Mouse (Mus musculus): Measurements from ENCODE around the gene Gipc3. TPM values are rescaled to one million over a fixed set of nuclear protein-coding genes. Genes with fewer than 3 reads are reported as not detected.
A peak's percentile ranks its signal among the peaks of the same experiment; 100 is the strongest.

The Gipc3 gene
- polyA plus RNA-seq, 1 experiment from 2014 or later, result 0.06 TPM

GRCm38 (mm10) chr10:81362336-81362949 is 19.4 kb upstream of the Gipc3 start:
- Histone ChIP-seq H3K27ac (replicated peaks) (peak overlapping the region; percentile 82), H3K27me3 (ENCODE audit: control insufficient read depth, insufficient read depth, low read length) (no peaks in the 10 kb centered on the region), H3K4me3 (ENCODE audit: low read depth, low read length) (no peak overlapping the region), H3K36me3 (ENCODE audit: control insufficient read depth, insufficient read depth, low read length) (peaks cover 5% of the 10 kb centered on the region; the same call in 1 of the 2 replicates), H3K9ac (ENCODE audit: low read length) (peak overlapping the region; percentile 38), H3K4me1 (replicated peaks; ENCODE audit: control insufficient read depth, insufficient read depth) (peaks cover 4% of the 10 kb centered on the region), H3K4me2 (replicated peaks; ENCODE audit: low read depth) (peak overlapping the region; percentile 25), H3K9me3 (ENCODE audit: control insufficient read depth, low read length) (no peaks in the 10 kb centered on the region)
- 60% methylated on average over 12 of the region's 12 CpGs for WGBS
- peak; percentile 36 for ATAC-seq (ENCODE audit: low FRiP score, low TSS enrichment)
- DNase-seq (ENCODE audit: low spot score), result peak; percentile 70
- TF ChIP-seq EP300 (optimal IDR thresholded peaks at IDR 0.05), result no peak
- no peak for TF ChIP-seq CTCF (IDR thresholded peaks at IDR 0.05; ENCODE audit: low read depth)

- no peak overlapping the region for H3K4me3 ChIP-seq (ENCODE audit: low read depth, low read length)
- no peak for ATAC-seq (ENCODE audit: low FRiP score, low TSS enrichment)
- H3K4me2 ChIP-seq (replicated peaks; ENCODE audit: low read depth), result no peak overlapping the region
- WGBS, result 56% methylated on average over 8 of the region's 8 CpGs
- no peaks in the 10 kb centered on the region for H3K27me3 ChIP-seq (ENCODE audit: control insufficient read depth, insufficient read depth, low read length)
- H3K4me1 ChIP-seq (replicated peaks; ENCODE audit: control insufficient read depth, insufficient read depth), result peaks cover 7% of the 10 kb centered on the region
- H3K27ac ChIP-seq (replicated peaks), result no peak overlapping the region
- H3K9me3 ChIP-seq (ENCODE audit: control insufficient read depth, low read length), result no peaks in the 10 kb centered on the region
- no peak for DNase-seq (ENCODE audit: low spot score)
- H3K9ac ChIP-seq (ENCODE audit: low read length), result no peak overlapping the region
- no peaks in the 10 kb centered on the region for H3K36me3 ChIP-seq (ENCODE audit: control insufficient read depth, insufficient read depth, low read length)
- TF ChIP-seq CTCF (IDR thresholded peaks at IDR 0.05; ENCODE audit: low read depth), result no peak
- TF ChIP-seq EP300 (optimal IDR thresholded peaks at IDR 0.05), result no peak
Measured at GRCm38 (mm10) chr10:81360721-81361120, 17.7 kb upstream of the Gipc3 start.

- ATAC-seq (ENCODE audit: low FRiP score, low TSS enrichment), result no peak
- no peak for DNase-seq (ENCODE audit: low spot score)
- H3K4me3 ChIP-seq (ENCODE audit: low read depth, low read length), result no peak overlapping the region
Measured at GRCm38 (mm10) chr10:81358841-81359240, 15.8 kb upstream of the Gipc3 start.

GRCm38 (mm10) chr10:81358209-81358608 is 15.1 kb upstream of the Gipc3 start:
- peak overlapping the region; percentile 98 for H3K4me2 ChIP-seq (replicated peaks; ENCODE audit: low read depth)
- peak overlapping the region; percentile 75 for H3K4me3 ChIP-seq (ENCODE audit: low read depth, low read length)
- 26% methylated on average over 4 of the region's 4 CpGs for WGBS
- H3K4me1 ChIP-seq (replicated peaks; ENCODE audit: control insufficient read depth, insufficient read depth), result peaks cover 4% of the 10 kb centered on the region
- TF ChIP-seq CTCF (IDR thresholded peaks at IDR 0.05; ENCODE audit: low read depth) (no peak), EP300 (optimal IDR thresholded peaks at IDR 0.05) (no peak)
- no peak for DNase-seq (ENCODE audit: low spot score)
- no peaks in the 10 kb centered on the region for H3K36me3 ChIP-seq (ENCODE audit: control insufficient read depth, insufficient read depth, low read length)
- ATAC-seq (ENCODE audit: low FRiP score, low TSS enrichment), result no peak
- peak overlapping the region; percentile 79 for H3K9ac ChIP-seq (ENCODE audit: low read length)
- H3K9me3 ChIP-seq (ENCODE audit: control insufficient read depth, low read length), result no peaks in the 10 kb centered on the region
- no peaks in the 10 kb centered on the region for H3K27me3 ChIP-seq (ENCODE audit: control insufficient read depth, insufficient read depth, low read length)
- no peak overlapping the region; the same call in 1 of the 2 replicates for H3K27ac ChIP-seq (replicated peaks)

More at GRCm38 (mm10) chr10:81358841-81359240, 15.8 kb upstream of the Gipc3 start:
- Histone ChIP-seq H3K27ac (replicated peaks) (no peak overlapping the region), H3K9ac (ENCODE audit: low read length) (0 out of 2 replicates have a peak overlapping the region, but pooled peaks have one; percentile 18), H3K9me3 (ENCODE audit: control insufficient read depth, low read length) (no peaks in the 10 kb centered on the region), H3K36me3 (ENCODE audit: control insufficient read depth, insufficient read depth, low read length) (no peaks in the 10 kb centered on the region), H3K4me1 (replicated peaks; ENCODE audit: control insufficient read depth, insufficient read depth) (peaks cover 4% of the 10 kb centered on the region), H3K27me3 (ENCODE audit: control insufficient read depth, insufficient read depth, low read length) (no peaks in the 10 kb centered on the region), H3K4me2 (replicated peaks; ENCODE audit: low read depth) (peak overlapping the region; percentile 98; the same call in 1 of the 2 replicates)
- WGBS, result 54% methylated on average over 1 of the region's 1 CpGs
- TF ChIP-seq EP300 (optimal IDR thresholded peaks at IDR 0.05) (no peak), CTCF (IDR thresholded peaks at IDR 0.05; ENCODE audit: low read depth) (no peak)

- 2% methylated on average over 77 of the region's 79 CpGs for WGBS
- DNase-seq (ENCODE audit: low spot score) (peak; percentile 92), ATAC-seq (ENCODE audit: low FRiP score, low TSS enrichment) (peak; percentile 79)
- Histone ChIP-seq H3K36me3 (ENCODE audit: control insufficient read depth, insufficient read depth, low read length) (no peaks in the 10 kb centered on the region), H3K9me3 (ENCODE audit: control insufficient read depth, low read length) (no peaks in the 10 kb centered on the region), H3K9ac (ENCODE audit: low read length) (peak within 1 kb of the TSS; percentile 79), H3K4me1 (replicated peaks; ENCODE audit: control insufficient read depth, insufficient read depth) (peaks cover 4% of the 10 kb centered on the region), H3K4me2 (replicated peaks; ENCODE audit: low read depth) (peak within 1 kb of the TSS; percentile 98), H3K27ac (replicated peaks) (peak within 1 kb of the TSS; percentile 53), H3K4me3 (ENCODE audit: low read depth, low read length) (peak within 1 kb of the TSS; percentile 75), H3K27me3 (ENCODE audit: control insufficient read depth, insufficient read depth, low read length) (no peaks in the 10 kb centered on the region)
- TF ChIP-seq EP300 (optimal IDR thresholded peaks at IDR 0.05) (no peak), CTCF (IDR thresholded peaks at IDR 0.05; ENCODE audit: low read depth) (no peak)
Measured at GRCm38 (mm10) chr10:81356991-81357844, 14.2 kb upstream of the Gipc3 start, which contains the start of gene Mfsd12. TSS of gene Mfsd12 (plus strand) at chr10:81357491.

All from stomach, postnatal 0 days (tissue).